Mouse (Mus musculus) lung, postnatal 0 days (tissue): ENCODE results near the gene Trpv3. TPM values are rescaled to one million over a fixed set of nuclear protein-coding genes. Genes with fewer than 3 reads are reported as not detected.

Source experiments
- ATAC-seq: fragments of 200-750 bp; cut with Nextera tagmentation; 2 replicates; pipeline ENCODE4 v1.8.0; 2017; ENCODE audit warnings: moderate library complexity
- DNase-seq: peaks from one replicate; pipeline ENCODE4 v3.0.0-alpha.2; 2016; ENCODE audit warnings: low spot score
- H3K27ac ChIP-seq: fragments of 300-500 bp; sonication (generic); 2 replicates; pipeline ENCODE4 v1.5.1; 2014; ENCODE audit warnings: antibody characterized with exemption, mild to moderate bottlenecking, low read length, mixed read lengths
- H3K27me3 ChIP-seq: fragments of 300-500 bp; sonication (generic); replicated peaks from 2 replicates; pipeline ENCODE4 v1.6.1; 2014; ENCODE audit warnings: low read length, mixed read lengths; ENCODE audit not compliant: insufficient read depth
- H3K36me3 ChIP-seq: fragments of 300-500 bp; sonication (generic); 2 replicates; pipeline ENCODE4 v1.6.1; 2014; ENCODE audit warnings: low read length, mixed read lengths; ENCODE audit not compliant: insufficient read depth
- H3K4me1 ChIP-seq: fragments of 300-500 bp; sonication (generic); 2 replicates; pipeline ENCODE4 v1.6.1; 2014; ENCODE audit warnings: antibody characterized with exemption, low read depth, low read length, mixed read lengths; ENCODE audit not compliant: insufficient read depth
- H3K4me2 ChIP-seq: fragments of 300-500 bp; sonication (generic); replicated peaks from 2 replicates; pipeline ENCODE4 v1.6.1; 2014; ENCODE audit warnings: low read depth, mild to moderate bottlenecking, low read length, moderate library complexity, mixed read lengths
- H3K4me3 ChIP-seq: fragments of 300-500 bp; sonication (generic); 2 replicates; pipeline ENCODE4 v1.5.1; 2014; ENCODE audit warnings: low read depth, low read length
- H3K9ac ChIP-seq: fragments of 300-500 bp; sonication (generic); replicated peaks from 2 replicates; pipeline ENCODE4 v1.6.1; 2014; ENCODE audit warnings: low read depth, mild to moderate bottlenecking
- H3K9me3 ChIP-seq: fragments of 300-500 bp; sonication (generic); 2 replicates; pipeline ENCODE4 v1.6.1; 2016; ENCODE audit warnings: low read length, mixed read lengths
- CTCF ChIP-seq: IDR thresholded peaks from 2 replicates; pipeline ENCODE4 v1.5.1; 2016; ENCODE audit warnings: antibody characterized with exemption, mild to moderate bottlenecking
- EP300 ChIP-seq: IDR thresholded peaks from 2 replicates; pipeline ENCODE4 v1.6.1; 2016; ENCODE audit warnings: antibody characterized with exemption, mild to moderate bottlenecking, control low read depth
- WGBS: fragments of 180-500 bp; shearing (Covaris S2); extraction: QIAGEN DNeasy Blood & Tissue Kit; methylation state at CpG from one replicate; pipeline ENCODE4 v1.1.7; 2014; 5-methylcytosine and 5-hydroxymethylcytosine counted together
- polyA plus RNA-seq: library from polyadenylated mRNA; unstranded; fragments of >200 nt; fragmentation: Nextera tagmentation; extraction: Ambion mirVana; gene quantifications from 2 replicates; pipeline ENCODE4 v1.2.1, GENCODE M21; 2015

Gene Trpv3
- polyA plus RNA-seq, 1 experiment from 2014 or later = 0.11 TPM

- 56% methylated on average over 9 of the region's 9 CpGs for WGBS
Measured at GRCm38 (mm10) chr11:73323906-73324830, 57.0 kb downstream of the Trpv3 start.

GRCm38 (mm10) chr11:73326485-73326886 lies 59.3 kb downstream of the Trpv3 start:
- H3K4me1 ChIP-seq = no peaks in the 10 kb centered on the region
- ATAC-seq (peak; percentile 70), DNase-seq (peak; percentile 68)
- H3K27me3 ChIP-seq = no peaks in the 10 kb centered on the region
- WGBS = 28% methylated on average over 12 of the region's 12 CpGs
- no peaks in the 10 kb centered on the region for H3K9me3 ChIP-seq
- no peaks in the 10 kb centered on the region for H3K36me3 ChIP-seq
- no peak for TF ChIP-seq EP300
- no peak for TF ChIP-seq CTCF
- no peak overlapping the region for H3K9ac ChIP-seq
- peak overlapping the region; percentile 28; the same call in 1 of the 2 replicates for H3K27ac ChIP-seq
- no peak overlapping the region for H3K4me3 ChIP-seq
- H3K4me2 ChIP-seq = peak overlapping the region; percentile 29

More at GRCm38 (mm10) chr11:73323906-73324830, 57.0 kb downstream of the Trpv3 start:
- Histone ChIP-seq H3K27ac (peak overlapping the region; percentile 28; the same call in 1 of the 2 replicates), H3K9me3 (no peaks in the 10 kb centered on the region), H3K36me3 (no peaks in the 10 kb centered on the region), H3K27me3 (no peaks in the 10 kb centered on the region), H3K4me2 (no peak overlapping the region; the same call in 1 of the 2 replicates), H3K4me3 (no peak overlapping the region), H3K4me1 (no peaks in the 10 kb centered on the region), H3K9ac (no peak overlapping the region)
- no peak for TF ChIP-seq EP300
- no peak for TF ChIP-seq CTCF
- DNase-seq (peak; percentile 78), ATAC-seq (peak; percentile 75)

GRCm38 (mm10) chr11:73327361-73327760 lies 60.2 kb downstream of the Trpv3 start:
- TF ChIP-seq CTCF (no peak), EP300 (no peak)
- H3K27ac ChIP-seq = no peak overlapping the region
- peak; percentile 24 for DNase-seq

GRCm38 (mm10) chr11:73329442-73329841 lies 62.3 kb downstream of the Trpv3 start, which contains the start of the genes Aspa, Gm49340 and Spata22:
Gene Aspa, minus strand, starts transcription at chr11:73329596.
Gene Gm49340, plus strand, starts transcription at chr11:73329741.
Gene Spata22, plus strand, starts transcription at chr11:73329741.
- Histone ChIP-seq H3K4me2 (no peak within 1 kb of the TSS), H3K9me3 (no peaks in the 10 kb centered on the region), H3K36me3 (no peaks in the 10 kb centered on the region), H3K4me3 (no peak within 1 kb of the TSS), H3K27ac (no peak within 1 kb of the TSS), H3K4me1 (no peaks in the 10 kb centered on the region), H3K9ac (no peak within 1 kb of the TSS), H3K27me3 (no peaks in the 10 kb centered on the region)
- no peak for DNase-seq
- no peak for ATAC-seq
- TF ChIP-seq CTCF = no peak
- no peak for TF ChIP-seq EP300
- 75% methylated on average over 27 of the region's 27 CpGs for WGBS

More at GRCm38 (mm10) chr11:73327361-73327760, 60.2 kb downstream of the Trpv3 start:
- H3K27me3 ChIP-seq = no peaks in the 10 kb centered on the region
- no peaks in the 10 kb centered on the region for H3K9me3 ChIP-seq
- no peaks in the 10 kb centered on the region for H3K4me1 ChIP-seq
- H3K4me2 ChIP-seq = no peak overlapping the region
- H3K4me3 ChIP-seq = no peak overlapping the region
- H3K36me3 ChIP-seq = no peaks in the 10 kb centered on the region
- peak; percentile 53; the same call in 1 of the 2 replicates for ATAC-seq
- no peak overlapping the region for H3K9ac ChIP-seq
- 60% methylated on average over 4 of the region's 4 CpGs for WGBS

- Histone ChIP-seq H3K9ac (no peak overlapping the region), H3K4me3 (no peak overlapping the region), H3K27ac (no peak overlapping the region), H3K27me3 (no peaks in the 10 kb centered on the region), H3K36me3 (no peaks in the 10 kb centered on the region), H3K4me1 (no peaks in the 10 kb centered on the region), H3K4me2 (no peak overlapping the region), H3K9me3 (no peaks in the 10 kb centered on the region)
- DNase-seq (no peak), ATAC-seq (no peak)
- 72% methylated on average over 2 of the region's 2 CpGs for WGBS
- TF ChIP-seq EP300 (no peak), CTCF (no peak)
Measured at GRCm38 (mm10) chr11:73333357-73333756, 66.2 kb downstream of the Trpv3 start.

GRCm38 (mm10) chr11:73336919-73337318 lies 69.7 kb downstream of the Trpv3 start:
- no peak overlapping the region for H3K9ac ChIP-seq
- no peak overlapping the region for H3K4me2 ChIP-seq
- TF ChIP-seq CTCF (no peak), EP300 (no peak)
- no peak overlapping the region for H3K4me3 ChIP-seq
- 69% methylated on average over 4 of the region's 4 CpGs for WGBS
- no peak overlapping the region for H3K27ac ChIP-seq
- DNase-seq (no peak), ATAC-seq (no peak)
- H3K27me3 ChIP-seq = no peaks in the 10 kb centered on the region
- H3K36me3 ChIP-seq = no peaks in the 10 kb centered on the region
- no peaks in the 10 kb centered on the region for H3K4me1 ChIP-seq
- no peaks in the 10 kb centered on the region for H3K9me3 ChIP-seq

Other genes starting within 250 kb of the Trpv3 start
- 5.4 and 6.1 TPM in 2 replicates for gene Camkk1, start 248.4 kb upstream of the Trpv3 start, polyA plus RNA-seq
- 5.3 and 6.5 TPM in 2 replicates for gene Ncbp3, start 219.6 kb upstream of the Trpv3 start, polyA plus RNA-seq
- gene Itgae, start 176.8 kb upstream of the Trpv3 start, polyA plus RNA-seq = 0.23 and 0.30 TPM in 2 replicates
- gene Haspin, start 129.1 kb upstream of the Trpv3 start, polyA plus RNA-seq = 2.4 and 2.5 TPM in 2 replicates
- gene P2rx5, start 107.0 kb upstream of the Trpv3 start, polyA plus RNA-seq = 1.4 and 2.2 TPM in 2 replicates
- gene Emc6, start 90.4 kb upstream of the Trpv3 start, polyA plus RNA-seq = 160 and 177 TPM in 2 replicates
- 373 and 379 TPM in 2 replicates for gene Tax1bp3, start 90.3 kb upstream of the Trpv3 start, polyA plus RNA-seq
- gene Ctns, start 68.3 kb upstream of the Trpv3 start, polyA plus RNA-seq = 15.2 and 16.2 TPM in 2 replicates
- 2.8 and 3.5 TPM in 2 replicates for gene Shpk, start 67.9 kb upstream of the Trpv3 start, polyA plus RNA-seq
- 0.05 TPM in 1 of 2 replicates, not detected in the other for gene Trpv1, start 33.1 kb upstream of the Trpv3 start, polyA plus RNA-seq
- 5.3 and 9.0 TPM in 2 replicates for gene Aspa, start 62.2 kb downstream of the Trpv3 start, polyA plus RNA-seq
- not detected in 2 replicates for gene Gm49340, start 62.4 kb downstream of the Trpv3 start, polyA plus RNA-seq
- gene Spata22, start 62.4 kb downstream of the Trpv3 start, polyA plus RNA-seq = not detected in 2 replicates
- not detected in 2 replicates for gene Olfr20, start 83.4 kb downstream of the Trpv3 start, polyA plus RNA-seq
- gene Olfr376, start 103.9 kb downstream of the Trpv3 start, polyA plus RNA-seq = not detected in 2 replicates
- not detected in 2 replicates for gene Olfr1, start 132.2 kb downstream of the Trpv3 start, polyA plus RNA-seq
- gene Olfr378, start 161.1 kb downstream of the Trpv3 start, polyA plus RNA-seq = not detected in 2 replicates
- not detected in 2 replicates for gene Olfr380, start 190.1 kb downstream of the Trpv3 start, polyA plus RNA-seq
- not detected in 2 replicates for gene Olfr381, start 224.2 kb downstream of the Trpv3 start, polyA plus RNA-seq
- not detected in 2 replicates for gene Olfr382, start 249.8 kb downstream of the Trpv3 start, polyA plus RNA-seq